Mouse (Mus musculus): ENCODE results near the gene Gm11034. TPM values are rescaled to one million over a fixed set of nuclear protein-coding genes. Genes with fewer than 3 reads are reported as not detected.
A peak's percentile ranks its signal among the peaks of the same experiment; 100 is the strongest.

Gm11034 gene
- not detected in 2 replicates for total RNA-seq (2021)
- long read RNA-seq, experiment 1 = 0 reads
- long read RNA-seq, experiment 2 = 0 reads

GRCm38 (mm10) chr8:72213536-72213935 lies at the start of gene Gm11034:
Gene Gm11034 (minus strand): TSS chr8:72213636.
- DNase-seq = no peak

- DNase-seq = peak; percentile 79
These were observed 49.3 kb upstream of the Gm11034 start for GRCm38 (mm10) chr8:72262756-72263155.

GRCm38 (mm10) chr8:72261872-72262271 lies 48.4 kb upstream of the Gm11034 start:
- DNase-seq = peak; percentile 56

GRCm38 (mm10) chr8:72261431-72261830 lies 48.0 kb upstream of the Gm11034 start:
- no peak for DNase-seq

- peak; percentile 85 for DNase-seq
These were observed 47.6 kb upstream of the Gm11034 start for GRCm38 (mm10) chr8:72261019-72261418.

- DNase-seq = no peak
These were observed 47.1 kb upstream of the Gm11034 start for GRCm38 (mm10) chr8:72260585-72260984.

GRCm38 (mm10) chr8:72259862-72260261 lies 46.4 kb upstream of the Gm11034 start:
- DNase-seq = no peak

- no peak for DNase-seq
These were observed 44.4 kb upstream of the Gm11034 start for GRCm38 (mm10) chr8:72257902-72258238.

GRCm38 (mm10) chr8:72257171-72257901 lies 43.9 kb upstream of the Gm11034 start:
- DNase-seq = peak; percentile 66

- DNase-seq = no peak
These were observed 31.2 kb upstream of the Gm11034 start for GRCm38 (mm10) chr8:72244610-72245009.

- DNase-seq = peak; percentile 48
These were observed 28.8 kb upstream of the Gm11034 start for GRCm38 (mm10) chr8:72242226-72242625.

- no peak for DNase-seq
These were observed 27.5 kb upstream of the Gm11034 start for GRCm38 (mm10) chr8:72240951-72241350.

GRCm38 (mm10) chr8:72240403-72240763 lies 26.9 kb upstream of the Gm11034 start:
- DNase-seq = no peak

- DNase-seq = peak; percentile 98
These were observed 26.3 kb upstream of the Gm11034 start, which contains the start of gene Ap1m1 for GRCm38 (mm10) chr8:72239499-72240402. Gene Ap1m1 (plus strand): TSS chr8:72240018.

- no peak for DNase-seq
These were observed 9.2 kb upstream of the Gm11034 start for GRCm38 (mm10) chr8:72222656-72223055.

- no peak for DNase-seq
These were observed 7.3 kb upstream of the Gm11034 start for GRCm38 (mm10) chr8:72220758-72221157.

GRCm38 (mm10) chr8:72219541-72220363 lies 6.3 kb upstream of the Gm11034 start, which contains the start of gene Fam32a:
Gene Fam32a (plus strand): TSS chr8:72219730.
- peak; percentile 93 for DNase-seq

- no peak for DNase-seq
These were observed 5.5 kb upstream of the Gm11034 start for GRCm38 (mm10) chr8:72218781-72219540.

- no peak for DNase-seq
These were observed 2.4 kb upstream of the Gm11034 start for GRCm38 (mm10) chr8:72215871-72216270.

GRCm38 (mm10) chr8:72215060-72215459 lies 1.6 kb upstream of the Gm11034 start:
- peak; percentile 19 for DNase-seq

GRCm38 (mm10) chr8:72212751-72213150 lies 685 bp downstream of the Gm11034 start, which contains the start of gene Cib3:
Gene Cib3 (minus strand): TSS chr8:72212837.
- no peak for DNase-seq
